Mouse (Mus musculus) spleen, adult 2 months (tissue): Measurements from ENCODE around the gene Gm6993.

Experiments used
- CTCF ChIP-seq: fragments of 200-500 bp; IDR thresholded peaks from 2 replicates; pipeline ENCODE4 v1.5.1; 2011; ENCODE audit warnings: mild to moderate bottlenecking, inconsistent platforms; ENCODE audit not compliant: insufficient read depth, insufficient read length, insufficient replicate concordance; ENCODE audit errors: extremely low read depth
- POLR2A ChIP-seq: fragments of 200-500 bp; IDR thresholded peaks from 2 replicates; pipeline ENCODE4 v1.6.1; 2011; ENCODE audit warnings: low read depth, low read length, inconsistent platforms

GRCm38 (mm10) chr12:31283617-31284136 lies 43.1 kb downstream of the Gm6993 start:
- TF ChIP-seq CTCF (no peak), POLR2A (no peak)
